Mouse (Mus musculus) midbrain, postnatal 0 days (tissue): ENCODE measurements at regions not wholly inside any gene's neighbourhood (a gene's known extent, or its start where the extent isn't known, plus 50 kb on each side); places are given as distances from the start of the nearest gene placed in this dataset.
A peak's percentile ranks its signal among the peaks of the same experiment; 100 is the strongest.
"Not testable (repeated sequence)": the region's sequence is repeated elsewhere in the genome, so short reads cannot be mapped to it uniquely, and the experiment has no call there.

ENCODE experiments used
- ATAC-seq: fragments of 200-750 bp; cut with Nextera tagmentation; 2 replicates; pipeline ENCODE4 v1.8.0; 2017; ENCODE audit warnings: moderate number of reproducible peaks, mild to moderate bottlenecking, moderate TSS enrichment, moderate library complexity; ENCODE audit not compliant: low FRiP score
- DNase-seq: peaks from one replicate; pipeline ENCODE4 v3.0.0-alpha.2; 2015; ENCODE audit warnings: low spot score
- H3K27ac ChIP-seq: fragments of 300-500 bp; sonication (generic); 2 replicates; pipeline ENCODE4 v1.5.1; 2014; ENCODE audit warnings: low read depth, mild to moderate bottlenecking, low read length, mixed read lengths
- H3K27me3 ChIP-seq: fragments of 300-500 bp; sonication (generic); 2 replicates; pipeline ENCODE4 v1.6.1; 2014; ENCODE audit warnings: low read length, control low read depth, mixed read lengths; ENCODE audit not compliant: insufficient read depth
- H3K36me3 ChIP-seq: fragments of 300-500 bp; sonication (generic); 2 replicates; pipeline ENCODE4 v1.6.1; 2014; ENCODE audit warnings: low read length, control low read depth, mixed read lengths; ENCODE audit not compliant: insufficient read depth
- H3K4me1 ChIP-seq: fragments of 300-500 bp; sonication (generic); 2 replicates; pipeline ENCODE4 v1.6.1; 2014; ENCODE audit warnings: mild to moderate bottlenecking, control low read depth, antibody characterized with exemption, low read length, mixed read lengths; ENCODE audit not compliant: insufficient read depth
- H3K4me2 ChIP-seq: fragments of 300-500 bp; sonication (generic); 2 replicates; pipeline ENCODE4 v1.6.1; 2014; ENCODE audit warnings: low read depth, mild to moderate bottlenecking, low read length, mixed read lengths; ENCODE audit not compliant: poor library complexity, severe bottlenecking
- H3K4me3 ChIP-seq: fragments of 300-500 bp; sonication (generic); 2 replicates; pipeline ENCODE4 v1.5.1; 2014; ENCODE audit warnings: low read depth, mild to moderate bottlenecking, low read length, moderate library complexity
- H3K9ac ChIP-seq: fragments of 300-500 bp; sonication (generic); replicated peaks from 2 replicates; pipeline ENCODE4 v1.6.1; 2014; ENCODE audit warnings: mild to moderate bottlenecking, low read length, moderate library complexity, mixed read lengths; ENCODE audit not compliant: poor library complexity, severe bottlenecking
- H3K9me3 ChIP-seq: fragments of 300-500 bp; sonication (generic); 2 replicates; pipeline ENCODE4 v1.6.1; 2016; ENCODE audit warnings: low read length, control low read depth
- CTCF ChIP-seq: IDR thresholded peaks from 2 replicates; pipeline ENCODE4 v1.5.1; 2016; ENCODE audit warnings: antibody characterized with exemption, mild to moderate bottlenecking
- WGBS: fragments of 180-500 bp; shearing (Covaris S2); extraction: QIAGEN DNeasy Blood & Tissue Kit; methylation state at CpG from one replicate; pipeline ENCODE4 v1.1.7; 2014; 5-methylcytosine and 5-hydroxymethylcytosine counted together

DNA sequence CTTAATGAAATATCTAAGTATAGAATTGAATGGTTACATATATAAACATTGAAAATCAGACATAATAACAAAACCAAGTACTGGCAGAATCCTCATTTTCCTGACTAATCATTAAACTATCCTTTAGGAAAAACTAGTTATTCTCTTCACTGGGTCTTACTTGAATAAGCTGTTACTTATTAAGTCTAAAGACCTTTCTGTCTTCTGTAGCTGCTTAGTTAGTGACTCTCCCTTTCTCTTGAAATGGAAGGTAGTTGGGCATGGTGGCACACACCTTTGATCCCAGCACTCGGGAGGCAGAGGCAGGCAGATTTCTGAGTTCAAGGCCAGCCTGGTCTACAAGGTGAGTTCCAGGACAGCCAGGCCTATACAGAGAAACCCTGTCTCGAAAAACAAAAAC, 135.9 kb upstream of the Abcb5 start:
- WGBS, result 84% methylated on average over 2 of the region's 2 CpGs
- H3K27me3 ChIP-seq, result not testable (repeated sequence)

DNA sequence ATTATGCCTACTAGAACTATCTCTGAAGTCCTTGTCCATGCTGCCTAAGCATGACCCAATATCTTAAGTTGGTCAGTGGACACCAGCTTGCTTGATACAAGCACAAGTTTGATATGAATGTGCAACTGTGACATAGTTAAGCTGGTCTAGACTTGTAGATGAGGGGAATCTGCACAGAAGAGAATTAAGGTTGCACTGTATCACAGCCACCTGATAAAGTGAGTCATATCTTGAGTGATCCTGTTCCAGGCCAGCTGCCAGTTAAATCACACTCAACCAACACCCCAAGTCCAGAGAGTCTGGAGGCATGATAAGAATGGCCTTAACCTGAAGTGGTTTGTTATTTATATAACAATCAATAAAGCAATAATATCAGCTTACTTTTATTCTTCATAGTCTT, 133.5 kb upstream of the Abcb5 start:
- Histone ChIP-seq H3K4me1 (no peaks in the 10 kb centered on the region), H3K4me2 (no peak overlapping the region), H3K27me3 (no peaks in the 10 kb centered on the region), H3K27ac (no peak overlapping the region), H3K9me3 (no peaks in the 10 kb centered on the region), H3K9ac (no peak overlapping the region), H3K36me3 (no peaks in the 10 kb centered on the region), H3K4me3 (no peak overlapping the region)
- TF ChIP-seq CTCF, result no peak
- DNase-seq, result no peak
- no peak for ATAC-seq

More for the DNA sequence above, 135.9 kb upstream of the Abcb5 start:
- H3K4me3 ChIP-seq, H3K9ac ChIP-seq, ATAC-seq, H3K4me2 ChIP-seq, H3K36me3 ChIP-seq, H3K27ac ChIP-seq, DNase-seq, H3K9me3 ChIP-seq, H3K4me1 ChIP-seq: not testable (repeated sequence)

DNA sequence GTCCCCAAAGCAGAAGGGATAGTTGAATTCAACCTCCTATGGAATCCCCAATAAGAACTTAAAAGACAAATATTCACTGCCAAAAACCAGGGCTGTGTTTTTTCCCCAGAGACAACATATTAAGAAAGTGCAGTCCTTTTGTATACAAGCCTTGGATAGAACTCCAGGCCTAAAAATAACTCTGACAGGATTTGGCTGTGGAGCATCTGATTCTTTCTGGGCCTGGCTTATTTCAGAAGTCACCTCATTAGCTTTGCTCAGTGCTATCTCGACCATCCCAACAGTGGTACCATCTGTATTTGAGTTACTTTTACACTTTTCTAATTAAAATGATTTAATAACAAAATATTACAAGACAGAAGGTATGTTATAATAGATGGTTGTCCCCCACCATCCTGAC, 131.6 kb upstream of the Abcb5 start:
- Histone ChIP-seq H3K27ac (no peak overlapping the region), H3K9me3 (no peaks in the 10 kb centered on the region), H3K36me3 (no peaks in the 10 kb centered on the region), H3K9ac (no peak overlapping the region), H3K4me3 (no peak overlapping the region), H3K4me1 (no peaks in the 10 kb centered on the region), H3K4me2 (no peak overlapping the region), H3K27me3 (no peaks in the 10 kb centered on the region)
- no peak for TF ChIP-seq CTCF
- WGBS, result 38% methylated on average over 1 of the region's 1 CpGs
- DNase-seq, result no peak
- ATAC-seq, result no peak

GRCm38 (mm10) chr12:119094314-119094713, 128.1 kb upstream of the Abcb5 start:
- DNase-seq (no peak), ATAC-seq (no peak)
- TF ChIP-seq CTCF, result no peak
- H3K9me3 ChIP-seq, result no peaks in the 10 kb centered on the region
- WGBS, result 100% methylated on average over 1 of the region's 1 CpGs
- H3K4me2 ChIP-seq, result no peak overlapping the region
- no peaks in the 10 kb centered on the region for H3K4me1 ChIP-seq
- no peaks in the 10 kb centered on the region for H3K36me3 ChIP-seq
- no peak overlapping the region for H3K27ac ChIP-seq
- H3K27me3 ChIP-seq, result no peaks in the 10 kb centered on the region
- no peak overlapping the region for H3K4me3 ChIP-seq
- no peak overlapping the region for H3K9ac ChIP-seq

- H3K4me3 ChIP-seq, result no peak overlapping the region
- no peaks in the 10 kb centered on the region for H3K27me3 ChIP-seq
- H3K9me3 ChIP-seq, result no peaks in the 10 kb centered on the region
- H3K27ac ChIP-seq, result no peak overlapping the region
- no peaks in the 10 kb centered on the region for H3K4me1 ChIP-seq
- ATAC-seq (no peak), DNase-seq (peak; percentile 22)
- no peak overlapping the region for H3K9ac ChIP-seq
- H3K4me2 ChIP-seq, result no peak overlapping the region
- no peak for TF ChIP-seq CTCF
- H3K36me3 ChIP-seq, result no peaks in the 10 kb centered on the region
- WGBS, result 96% methylated on average over 2 of the region's 2 CpGs
Observed at GRCm38 (mm10) chr12:119093402-119093801, 127.2 kb upstream of the Abcb5 start.

DNA sequence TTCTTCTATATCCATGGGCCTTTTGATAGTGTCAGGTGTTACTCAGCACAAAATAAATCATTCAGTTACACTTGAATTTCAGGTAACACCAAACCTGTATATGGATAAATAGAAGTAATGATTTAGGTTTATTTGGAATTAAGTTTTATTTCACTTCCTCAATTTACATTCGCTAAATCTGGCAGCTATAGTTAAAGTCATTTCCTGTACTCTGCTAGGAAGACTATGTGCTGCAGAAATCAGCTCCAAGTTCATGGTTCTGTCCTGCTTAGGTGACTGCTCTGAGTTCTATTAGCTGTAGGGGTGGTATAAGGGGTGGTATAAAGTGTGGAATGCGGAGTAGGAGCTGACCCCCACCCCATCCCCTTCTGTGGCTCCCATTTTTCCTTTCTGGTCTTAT, 123.1 kb upstream of the Abcb5 start:
- 94% methylated on average over 2 of the region's 2 CpGs for WGBS
- H3K4me3 ChIP-seq, result no peak overlapping the region
- no peak for TF ChIP-seq CTCF
- no peaks in the 10 kb centered on the region for H3K9me3 ChIP-seq
- no peaks in the 10 kb centered on the region for H3K27me3 ChIP-seq
- H3K4me2 ChIP-seq, result no peak overlapping the region
- DNase-seq, result no peak
- no peaks in the 10 kb centered on the region for H3K36me3 ChIP-seq
- no peak overlapping the region for H3K9ac ChIP-seq
- H3K27ac ChIP-seq, result no peak overlapping the region
- ATAC-seq, result no peak
- no peaks in the 10 kb centered on the region for H3K4me1 ChIP-seq

GRCm38 (mm10) chr12:119088666-119089065, 122.4 kb upstream of the Abcb5 start:
- no peaks in the 10 kb centered on the region for H3K4me1 ChIP-seq
- DNase-seq (no peak), ATAC-seq (no peak)
- no peaks in the 10 kb centered on the region for H3K36me3 ChIP-seq
- H3K9me3 ChIP-seq, result no peaks in the 10 kb centered on the region
- no peak overlapping the region for H3K9ac ChIP-seq
- H3K4me3 ChIP-seq, result no peak overlapping the region
- TF ChIP-seq CTCF, result no peak
- WGBS, result 90% methylated on average over 1 of the region's 1 CpGs
- H3K4me2 ChIP-seq, result no peak overlapping the region
- H3K27ac ChIP-seq, result no peak overlapping the region
- no peaks in the 10 kb centered on the region for H3K27me3 ChIP-seq
